Mouse (Mus musculus): ENCODE results near the gene Apof. TPM values are rescaled to one million over a fixed set of nuclear protein-coding genes. Genes with fewer than 3 reads are reported as not detected.
A peak's percentile ranks its signal among the peaks of the same experiment; 100 is the strongest.

Gene Apof
- polyA plus RNA-seq, 2 experiments, result 61.3 to 73.7 TPM

DNA sequence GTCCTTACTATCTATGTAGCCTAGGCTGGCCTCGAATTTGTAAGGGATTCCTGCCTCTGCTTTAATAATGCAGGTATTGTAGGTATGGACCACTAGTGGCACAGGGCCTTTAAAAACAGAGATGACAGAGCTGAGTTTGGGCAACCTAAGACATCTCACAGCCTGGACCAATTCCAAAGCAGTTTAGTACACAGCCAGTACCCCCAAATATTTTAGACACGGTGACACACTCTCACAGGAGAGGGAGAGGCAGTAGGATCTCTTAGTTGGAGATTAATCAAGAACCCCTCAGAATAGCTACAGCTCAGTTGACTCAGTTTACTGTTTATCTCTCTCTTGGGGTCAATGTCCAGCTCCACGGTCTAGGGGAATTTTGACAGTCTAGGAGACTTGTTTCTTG is 33.9 kb downstream of the Apof start:
- Histone ChIP-seq H3K4me1 (replicated peaks; ENCODE audit: control insufficient read depth in 2 of 2, insufficient read depth in 2 of 2, low read length in 1 of 2) (peaks cover 7 to 13% of the 10 kb centered on the region in 2 experiments), H3K9me3 (ENCODE audit: control insufficient read depth, low read length) (no peaks in the 10 kb centered on the region), H3K4me2 (ENCODE audit: low read depth) (peak overlapping the region; percentile 79), H3K4me3 (ENCODE audit: insufficient read depth in 1 of 2, low read depth in 2 of 2, low read length in 2 of 2) (peak overlapping the region; percentile 72 to 92), H3K27ac (peak overlapping the region; percentile 83), H3K9ac (replicated peaks) (peak overlapping the region; percentile 96), H3K36me3 (replicated peaks; ENCODE audit: control insufficient read depth, insufficient read depth, low read depth) (no peaks in the 10 kb centered on the region), H3K27me3 (ENCODE audit: control insufficient read depth, insufficient read depth, low read length) (no peaks in the 10 kb centered on the region)
- TF ChIP-seq CTCF (IDR thresholded peaks at IDR 0.05; ENCODE audit: low read depth) (no peak), EP300 (IDR thresholded peaks at IDR 0.05; ENCODE audit: low read depth) (no peak)
- ATAC-seq (ENCODE audit: insufficient read depth) (no peak), DNase-seq (ENCODE audit: low read depth in 3 of 3, low spot score in 3 of 3) (peak in 1 of 3 experiments; percentile 22)
- WGBS (ENCODE audit: insufficient replicate concordance), result 21% methylated on average over 3 of the region's 3 CpGs

- H3K27me3 ChIP-seq (ENCODE audit: control insufficient read depth, insufficient read depth, low read length), result no peaks in the 10 kb centered on the region
- WGBS (ENCODE audit: insufficient replicate concordance), result 1% methylated on average over 9 of the region's 9 CpGs
- ATAC-seq (ENCODE audit: insufficient read depth) (peak; percentile 26), DNase-seq (ENCODE audit: low read depth in 3 of 3, low spot score in 3 of 3) (no peak)
- H3K27ac ChIP-seq, result peak overlapping the region; percentile 83
- no peak for TF ChIP-seq CTCF (IDR thresholded peaks at IDR 0.05; ENCODE audit: low read depth)
- TF ChIP-seq EP300 (IDR thresholded peaks at IDR 0.05; ENCODE audit: low read depth), result no peak
- H3K9me3 ChIP-seq (ENCODE audit: control insufficient read depth, low read length), result no peaks in the 10 kb centered on the region
- peak overlapping the region; percentile 72 to 92 for H3K4me3 ChIP-seq (ENCODE audit: insufficient read depth in 1 of 2, low read depth in 2 of 2, low read length in 2 of 2)
- no peaks in the 10 kb centered on the region for H3K36me3 ChIP-seq (replicated peaks; ENCODE audit: control insufficient read depth, insufficient read depth, low read depth)
- peak overlapping the region; percentile 96 for H3K9ac ChIP-seq (replicated peaks)
- peaks cover 7 to 13% of the 10 kb centered on the region in 2 experiments for H3K4me1 ChIP-seq (replicated peaks; ENCODE audit: control insufficient read depth in 2 of 2, insufficient read depth in 2 of 2, low read length in 1 of 2)
- peak overlapping the region; percentile 79 for H3K4me2 ChIP-seq (ENCODE audit: low read depth)
These were observed 34.3 kb downstream of the Apof start for GRCm38 (mm10) chr10:128302785-128303125.

DNA sequence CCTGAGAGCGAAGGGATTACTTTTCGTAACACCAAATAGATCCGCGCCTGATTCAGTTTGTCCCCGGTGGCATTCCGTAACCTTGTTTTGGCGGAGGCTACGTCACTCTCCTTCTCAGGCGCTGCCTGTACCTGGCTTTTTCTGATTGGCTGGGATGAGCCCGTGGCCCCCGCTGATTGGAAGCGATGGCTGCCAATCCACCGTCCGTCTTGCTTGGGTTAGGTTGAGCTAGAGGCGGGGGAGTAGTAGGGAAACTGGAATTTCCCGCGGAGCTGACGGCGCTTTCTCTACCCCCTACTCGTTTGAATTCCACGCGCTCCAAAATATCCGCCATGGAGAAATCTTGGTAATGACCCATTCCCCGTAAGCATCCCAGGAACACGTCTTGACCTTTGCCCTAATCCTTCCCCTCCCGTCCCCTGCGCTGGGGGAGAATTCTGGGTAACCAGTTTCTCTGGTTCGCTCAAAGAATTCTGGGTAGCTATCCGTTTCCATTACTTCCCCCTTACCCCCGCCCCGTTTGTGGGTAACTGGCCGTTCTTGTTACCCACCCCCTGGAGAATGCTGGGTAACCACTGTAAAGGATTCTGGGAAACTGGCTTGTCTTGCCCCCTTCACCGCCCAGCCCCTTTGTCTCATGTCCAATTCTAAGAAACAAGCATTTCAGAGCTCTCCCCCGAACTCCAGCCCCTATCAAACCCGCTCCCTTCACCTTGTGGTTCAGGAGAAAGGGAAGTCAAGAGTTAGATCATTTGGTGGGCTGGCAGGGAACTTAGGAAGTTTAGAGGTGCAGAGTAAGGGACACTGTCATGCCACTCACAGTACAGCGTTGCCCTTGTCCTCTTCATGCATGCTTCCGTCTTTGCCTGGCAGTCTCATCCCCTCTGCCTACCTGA is 34.9 kb downstream of the Apof start, which contains the start of gene Pan2:
Gene Pan2, plus strand, starts transcription at position 210 of the 896 bp plus-strand sequence.
- H3K27ac ChIP-seq, result peak within 1 kb of the TSS; percentile 83
- peak within 1 kb of the TSS; percentile 72 to 98 for H3K4me3 ChIP-seq (ENCODE audit: insufficient read depth in 1 of 2, low read depth in 2 of 2, low read length in 2 of 2)
- DNase-seq (ENCODE audit: low read depth in 3 of 3, low spot score in 3 of 3), result peak; percentile 99
- TF ChIP-seq CTCF (IDR thresholded peaks at IDR 0.05; ENCODE audit: low read depth) (no peak), EP300 (IDR thresholded peaks at IDR 0.05; ENCODE audit: low read depth) (peak; percentile 82)
- under 1% methylated on average over 37 of the region's 37 CpGs for WGBS (ENCODE audit: insufficient replicate concordance)
- peak within 1 kb of the TSS; percentile 94 for H3K4me2 ChIP-seq (ENCODE audit: low read depth)
- H3K9ac ChIP-seq (replicated peaks), result peak within 1 kb of the TSS; percentile 96
- H3K36me3 ChIP-seq (replicated peaks; ENCODE audit: control insufficient read depth, insufficient read depth, low read depth), result no peaks in the 10 kb centered on the region; the same call in 1 of the 2 replicates
- H3K27me3 ChIP-seq (ENCODE audit: control insufficient read depth, insufficient read depth, low read length), result no peaks in the 10 kb centered on the region
- H3K9me3 ChIP-seq (ENCODE audit: control insufficient read depth, low read length), result no peaks in the 10 kb centered on the region
- ATAC-seq (ENCODE audit: insufficient read depth), result peak; percentile 99
- H3K4me1 ChIP-seq (replicated peaks; ENCODE audit: control insufficient read depth in 2 of 2, insufficient read depth in 2 of 2, low read length in 1 of 2), result peaks cover 7 to 13% of the 10 kb centered on the region in 2 experiments

DNA sequence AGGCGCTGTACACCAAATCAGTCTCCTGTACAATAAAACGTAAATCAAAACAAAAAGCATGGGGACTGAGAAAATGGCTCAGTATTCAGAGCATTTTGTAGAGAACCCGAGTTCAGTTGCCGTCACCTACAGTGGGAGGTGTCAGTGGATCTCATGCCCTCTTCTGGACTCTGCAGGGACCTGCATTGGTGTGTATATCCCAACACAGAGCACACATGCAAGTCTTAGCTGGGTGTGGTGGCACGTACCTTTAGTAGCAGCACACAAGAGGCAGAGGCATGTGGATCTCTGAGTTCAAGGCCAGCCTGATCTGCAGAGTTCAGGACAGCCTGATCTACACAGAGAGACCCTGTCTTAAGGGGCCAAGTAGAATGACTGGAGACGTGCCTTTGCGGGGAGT is 41.2 kb downstream of the Apof start:
- Histone ChIP-seq H3K4me3 (ENCODE audit: insufficient read depth in 1 of 2, low read depth in 2 of 2, low read length in 2 of 2) (no peak overlapping the region), H3K27ac (no peak overlapping the region), H3K9ac (replicated peaks) (no peak overlapping the region), H3K9me3 (ENCODE audit: control insufficient read depth, low read length) (no peaks in the 10 kb centered on the region), H3K4me2 (ENCODE audit: low read depth) (no peak overlapping the region), H3K27me3 (ENCODE audit: control insufficient read depth, insufficient read depth, low read length) (no peaks in the 10 kb centered on the region), H3K36me3 (replicated peaks; ENCODE audit: control insufficient read depth, insufficient read depth, low read depth) (peaks cover 16% of the 10 kb centered on the region), H3K4me1 (replicated peaks; ENCODE audit: control insufficient read depth in 2 of 2, insufficient read depth in 2 of 2, low read length in 1 of 2) (no peaks in the 10 kb centered on the region)
- no peak for TF ChIP-seq CTCF (IDR thresholded peaks at IDR 0.05; ENCODE audit: low read depth)
- no peak for TF ChIP-seq EP300 (IDR thresholded peaks at IDR 0.05; ENCODE audit: low read depth)
- WGBS (ENCODE audit: insufficient replicate concordance), result 86% methylated on average over 7 of the region's 7 CpGs
- no peak for DNase-seq (ENCODE audit: low read depth in 3 of 3, low spot score in 3 of 3)
- no peak for ATAC-seq (ENCODE audit: insufficient read depth)

- H3K4me1 ChIP-seq (replicated peaks; ENCODE audit: control insufficient read depth in 2 of 2, insufficient read depth in 2 of 2, low read length in 1 of 2), result no peaks in the 10 kb centered on the region
- WGBS (ENCODE audit: insufficient replicate concordance), result 81% methylated on average over 11 of the region's 11 CpGs
- H3K4me2 ChIP-seq (ENCODE audit: low read depth), result no peak overlapping the region
- no peak overlapping the region for H3K9ac ChIP-seq (replicated peaks)
- ATAC-seq (ENCODE audit: insufficient read depth) (no peak), DNase-seq (ENCODE audit: low read depth in 3 of 3, low spot score in 3 of 3) (no peak)
- no peak overlapping the region for H3K27ac ChIP-seq
- no peaks in the 10 kb centered on the region for H3K9me3 ChIP-seq (ENCODE audit: control insufficient read depth, low read length)
- no peaks in the 10 kb centered on the region for H3K27me3 ChIP-seq (ENCODE audit: control insufficient read depth, insufficient read depth, low read length)
- TF ChIP-seq CTCF (IDR thresholded peaks at IDR 0.05; ENCODE audit: low read depth), result no peak
- no peak for TF ChIP-seq EP300 (IDR thresholded peaks at IDR 0.05; ENCODE audit: low read depth)
- H3K36me3 ChIP-seq (replicated peaks; ENCODE audit: control insufficient read depth, insufficient read depth, low read depth), result peaks cover 16% of the 10 kb centered on the region
- H3K4me3 ChIP-seq (ENCODE audit: insufficient read depth in 1 of 2, low read depth in 2 of 2, low read length in 2 of 2), result no peak overlapping the region
These were observed 41.7 kb downstream of the Apof start for GRCm38 (mm10) chr10:128310177-128310576.
